Mouse (Mus musculus) testis, adult 2 months (tissue): Measurements from ENCODE around the gene Krt80.

Experiments used
- CTCF ChIP-seq: fragments of 200-500 bp; IDR thresholded peaks from 2 replicates; pipeline ENCODE4 v1.5.1; 2012; ENCODE audit warnings: low read depth, mild to moderate bottlenecking, inconsistent platforms, low read length, moderate library complexity; ENCODE audit not compliant: control insufficient read depth, insufficient read depth, insufficient replicate concordance
- POLR2A ChIP-seq: fragments of 200-500 bp; IDR thresholded peaks from 2 replicates; pipeline ENCODE4 v1.6.1; 2012; ENCODE audit warnings: low read depth, mild to moderate bottlenecking, inconsistent platforms, low read length, moderate library complexity; ENCODE audit not compliant: control insufficient read depth

DNA sequence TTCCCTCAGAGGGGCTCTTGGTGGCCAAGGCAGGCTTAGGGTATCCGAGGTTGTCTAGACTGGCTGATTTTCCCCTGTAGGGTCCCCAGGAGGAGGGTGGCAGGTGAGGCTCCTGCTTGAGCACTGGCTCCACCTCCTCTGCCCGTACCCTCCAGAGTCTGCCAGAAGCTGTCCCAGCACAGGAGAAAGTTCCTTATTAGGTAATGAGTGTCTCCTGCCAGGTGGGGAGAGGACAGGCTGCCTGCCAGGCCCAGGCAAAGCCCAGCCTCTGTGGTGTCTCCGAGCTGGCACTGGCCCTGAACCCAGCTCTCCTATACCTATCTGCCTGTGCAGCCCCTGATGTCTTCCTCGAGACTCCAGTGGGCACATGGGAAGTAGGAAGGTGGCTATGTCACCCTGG is 37.6 kb downstream of the Krt80 start:
- TF ChIP-seq CTCF (no peak), POLR2A (no peak)
